Mouse (Mus musculus) hindbrain, embryonic 15.5 days (tissue): ENCODE results near the gene Gm10295. TPM values are rescaled to one million over a fixed set of nuclear protein-coding genes. Genes with fewer than 3 reads are reported as not detected.

Experiments
- ATAC-seq: fragments of 200-750 bp; cut with Nextera tagmentation; 2 replicates; pipeline ENCODE4 v1.8.0; 2017; ENCODE audit warnings: low read depth, moderate number of reproducible peaks, moderate TSS enrichment; ENCODE audit not compliant: low FRiP score
- H3K27ac ChIP-seq: fragments of 300-500 bp; sonication (generic); replicated peaks from 2 replicates; pipeline ENCODE4 v1.5.1; 2015; ENCODE audit warnings: mild to moderate bottlenecking, inconsistent platforms
- H3K27me3 ChIP-seq: fragments of 300-500 bp; sonication (generic); 2 replicates; pipeline ENCODE4 v1.6.1; 2015; ENCODE audit warnings: control low read depth, inconsistent platforms
- H3K36me3 ChIP-seq: fragments of 300-500 bp; sonication (generic); 2 replicates; pipeline ENCODE4 v1.6.1; 2015; ENCODE audit warnings: control low read depth, inconsistent platforms
- H3K4me1 ChIP-seq: fragments of 300-500 bp; sonication (generic); replicated peaks from 2 replicates; pipeline ENCODE4 v1.6.1; 2015; ENCODE audit warnings: control low read depth, inconsistent platforms
- H3K4me2 ChIP-seq: fragments of 300-500 bp; sonication (generic); 2 replicates; pipeline ENCODE4 v1.6.1; 2015; ENCODE audit warnings: moderate library complexity, mild to moderate bottlenecking, inconsistent platforms
- H3K4me3 ChIP-seq: fragments of 300-500 bp; sonication (generic); 2 replicates; pipeline ENCODE4 v1.5.1; 2015; ENCODE audit warnings: mild to moderate bottlenecking, inconsistent platforms
- H3K9ac ChIP-seq: fragments of 300-500 bp; sonication (generic); 2 replicates; pipeline ENCODE4 v1.6.1; 2015; ENCODE audit warnings: inconsistent platforms
- H3K9me3 ChIP-seq: fragments of 300-500 bp; sonication (generic); 2 replicates; pipeline ENCODE4 v1.6.1; 2016; ENCODE audit warnings: control low read depth, inconsistent platforms
- WGBS: fragments of 180-500 bp; shearing (Covaris S2); methylation state at CpG from one replicate; pipeline ENCODE4 v1.1.7; 2015; 5-methylcytosine and 5-hydroxymethylcytosine counted together
- polyA plus RNA-seq: library from polyadenylated mRNA; unstranded; fragments of >200 nt; fragmentation: Nextera tagmentation; extraction: Ambion mirVana; gene quantifications from 2 replicates; pipeline ENCODE4 v1.2.1, GENCODE M21; 2015

The Gm10295 gene
- polyA plus RNA-seq, 1 experiment from 2014 or later = not detected

DNA sequence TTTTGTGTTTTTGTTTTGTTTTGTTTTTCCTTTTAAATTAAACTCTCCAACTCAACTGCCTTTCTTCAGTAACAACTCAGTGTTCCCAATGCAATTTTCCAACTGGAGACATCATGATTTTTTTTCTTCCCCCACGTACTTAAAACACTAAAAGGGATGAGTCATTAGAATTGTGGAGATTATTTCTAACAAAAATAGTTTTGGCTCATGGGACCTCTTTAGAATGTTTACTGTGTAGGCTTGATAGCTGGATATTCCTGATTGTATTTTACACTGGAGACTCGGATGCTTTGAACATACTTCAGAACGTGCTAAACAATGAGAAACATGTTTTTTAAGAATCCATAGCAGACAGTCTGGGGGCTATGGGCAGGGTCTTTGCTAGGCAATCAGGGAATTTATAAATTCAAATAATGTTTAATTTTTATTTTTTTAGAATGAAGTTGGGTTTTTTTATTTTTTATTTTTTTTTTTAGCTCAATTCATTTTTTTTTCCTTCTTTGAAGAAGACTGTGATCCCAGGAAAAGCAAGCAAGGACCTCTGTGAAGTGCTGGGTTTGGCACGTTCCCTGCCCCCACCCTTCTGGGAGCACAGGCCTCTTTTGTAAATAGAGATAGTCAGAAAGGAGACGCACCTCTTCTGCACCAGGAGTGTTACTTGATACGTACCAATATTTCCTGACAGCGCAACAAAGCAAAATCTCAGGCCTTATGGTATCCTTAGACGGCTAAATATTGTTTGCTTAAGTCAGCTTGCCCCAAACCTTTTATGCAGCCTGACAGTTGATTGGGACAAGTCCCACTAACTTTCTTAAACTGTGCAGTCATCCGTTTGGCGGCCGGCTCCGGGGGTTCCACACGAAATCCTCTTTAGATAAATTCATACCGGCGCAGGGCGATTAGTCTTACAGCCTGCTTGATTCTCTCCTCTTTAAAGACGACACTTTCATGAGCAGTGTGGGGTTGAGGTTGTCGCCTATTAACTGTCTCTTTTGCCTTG is 28.8 kb upstream of the Gm10295 start:
- Histone ChIP-seq H3K9ac (no peak overlapping the region), H3K27ac (0 out of 2 replicates have a peak overlapping the region, but pooled peaks have one; percentile 14), H3K4me1 (peaks cover 25% of the 10 kb centered on the region), H3K4me3 (no peak overlapping the region), H3K9me3 (no peaks in the 10 kb centered on the region), H3K36me3 (no peaks in the 10 kb centered on the region), H3K4me2 (no peak overlapping the region), H3K27me3 (no peaks in the 10 kb centered on the region)
- 17% methylated on average over 18 of the region's 18 CpGs for WGBS
- no peak for ATAC-seq

GRCm38 (mm10) chr7:71378812-71379760 is 27.8 kb upstream of the Gm10295 start:
- Histone ChIP-seq H3K27ac (no peak overlapping the region), H3K4me2 (no peak overlapping the region), H3K9me3 (no peaks in the 10 kb centered on the region), H3K27me3 (no peaks in the 10 kb centered on the region), H3K36me3 (no peaks in the 10 kb centered on the region), H3K4me1 (peaks cover 16% of the 10 kb centered on the region), H3K9ac (no peak overlapping the region), H3K4me3 (no peak overlapping the region)
- 52% methylated on average over 18 of the region's 18 CpGs for WGBS
- peak; percentile 17; the same call in 1 of the 2 replicates for ATAC-seq

DNA sequence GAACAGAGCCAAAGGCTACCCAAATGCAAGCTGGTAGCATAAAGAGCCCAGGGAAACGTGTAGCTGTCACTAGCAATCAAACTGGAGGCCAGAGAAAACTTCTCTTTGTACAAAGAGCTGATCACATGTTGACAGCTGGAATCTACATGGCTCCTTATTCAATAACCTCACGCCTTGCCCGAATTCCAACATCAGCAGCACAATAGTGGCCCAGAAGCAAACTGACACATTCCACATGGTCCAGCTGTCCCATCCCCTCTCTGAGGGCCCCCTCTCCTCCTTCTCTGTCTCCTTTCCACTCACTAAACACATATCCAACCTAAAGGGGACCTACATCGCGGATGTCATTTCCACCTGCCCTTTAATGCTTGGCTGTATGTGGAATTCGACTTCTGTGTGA is 26.7 kb upstream of the Gm10295 start:
- WGBS = 53% methylated on average over 6 of the region's 6 CpGs
- no peak overlapping the region for H3K4me2 ChIP-seq

DNA sequence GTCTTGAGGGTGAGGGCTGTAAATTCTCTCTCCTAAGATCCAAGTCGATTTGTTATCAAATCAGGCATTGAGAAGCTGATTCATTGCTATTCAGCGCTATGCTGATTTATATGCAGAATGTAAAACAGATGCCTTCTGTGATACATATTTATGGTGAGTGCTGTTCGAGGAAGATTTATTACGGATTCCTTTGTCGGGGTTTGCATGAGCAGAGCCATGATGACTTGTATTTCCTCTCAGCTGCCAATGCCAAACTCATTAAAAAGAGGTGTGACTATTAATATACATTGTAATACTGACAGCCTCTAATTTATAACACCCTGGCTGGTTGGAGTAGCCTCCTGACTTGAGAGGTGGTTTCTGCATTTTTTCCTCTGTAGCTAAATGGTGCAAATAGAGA is 22.8 kb upstream of the Gm10295 start:
- ATAC-seq = 0 out of 2 replicates have a peak, but pooled peaks have one; percentile 11
- Histone ChIP-seq H3K4me1 (no peaks in the 10 kb centered on the region), H3K36me3 (no peaks in the 10 kb centered on the region), H3K4me2 (no peak overlapping the region), H3K27ac (no peak overlapping the region), H3K9me3 (no peaks in the 10 kb centered on the region), H3K4me3 (no peak overlapping the region), H3K9ac (no peak overlapping the region), H3K27me3 (no peaks in the 10 kb centered on the region)
- 37% methylated on average over 5 of the region's 5 CpGs for WGBS

More for the DNA sequence above, 26.7 kb upstream of the Gm10295 start:
- Histone ChIP-seq H3K27ac (no peak overlapping the region), H3K36me3 (no peaks in the 10 kb centered on the region), H3K9ac (no peak overlapping the region), H3K4me1 (peaks cover 9% of the 10 kb centered on the region; the same call in 1 of the 2 replicates), H3K27me3 (no peaks in the 10 kb centered on the region), H3K4me3 (no peak overlapping the region), H3K9me3 (no peaks in the 10 kb centered on the region)
- ATAC-seq = no peak

DNA sequence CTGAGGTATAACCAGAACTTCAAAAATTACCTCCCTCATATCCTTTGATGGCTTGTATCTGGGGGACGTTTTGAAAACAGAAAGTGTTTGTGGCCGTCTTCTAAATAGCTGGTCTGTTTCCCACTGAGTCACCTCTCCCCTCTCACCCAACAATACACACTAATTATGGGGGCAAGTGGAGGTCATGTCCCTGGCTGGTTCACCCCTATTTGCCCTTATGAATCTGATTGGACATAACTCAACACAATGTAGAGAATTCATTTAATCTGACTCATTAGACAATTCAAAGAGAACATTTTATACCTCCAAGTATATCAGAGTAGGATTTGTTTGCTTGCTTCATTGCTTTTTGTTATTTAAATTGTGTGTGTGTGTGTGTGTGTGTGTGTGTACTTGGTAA is 20.6 kb upstream of the Gm10295 start:
- H3K27me3 ChIP-seq = no peaks in the 10 kb centered on the region

GRCm38 (mm10) chr7:71370746-71371145 is 19.5 kb upstream of the Gm10295 start:
- Histone ChIP-seq H3K27ac (no peak overlapping the region), H3K4me1 (no peaks in the 10 kb centered on the region), H3K27me3 (no peaks in the 10 kb centered on the region), H3K9ac (no peak overlapping the region), H3K4me3 (no peak overlapping the region), H3K4me2 (no peak overlapping the region), H3K9me3 (no peaks in the 10 kb centered on the region), H3K36me3 (no peaks in the 10 kb centered on the region)
- 70% methylated on average over 2 of the region's 2 CpGs for WGBS
- no peak for ATAC-seq

More for the DNA sequence above, 20.6 kb upstream of the Gm10295 start:
- H3K9me3 ChIP-seq = no peaks in the 10 kb centered on the region
- no peak for ATAC-seq
- no peak overlapping the region for H3K4me3 ChIP-seq
- WGBS = 32% methylated on average over 2 of the region's 2 CpGs
- H3K36me3 ChIP-seq = no peaks in the 10 kb centered on the region
- H3K27ac ChIP-seq = no peak overlapping the region
- H3K9ac ChIP-seq = no peak overlapping the region
- no peaks in the 10 kb centered on the region for H3K4me1 ChIP-seq
- H3K4me2 ChIP-seq = no peak overlapping the region

- H3K9ac ChIP-seq = no peak overlapping the region
- H3K4me2 ChIP-seq = no peak overlapping the region
- no peaks in the 10 kb centered on the region for H3K9me3 ChIP-seq
- no peak overlapping the region for H3K27ac ChIP-seq
- H3K4me3 ChIP-seq = no peak overlapping the region
- no peaks in the 10 kb centered on the region for H3K36me3 ChIP-seq
- no peaks in the 10 kb centered on the region for H3K4me1 ChIP-seq
- WGBS = 86% methylated on average over 3 of the region's 3 CpGs
- H3K27me3 ChIP-seq = no peaks in the 10 kb centered on the region
- no peak for ATAC-seq
Observed at GRCm38 (mm10) chr7:71370128-71370527, 18.8 kb upstream of the Gm10295 start.

- Histone ChIP-seq H3K27me3 (no peaks in the 10 kb centered on the region), H3K9ac (no peak overlapping the region), H3K4me2 (no peak overlapping the region), H3K9me3 (no peaks in the 10 kb centered on the region), H3K27ac (no peak overlapping the region), H3K4me3 (no peak overlapping the region), H3K4me1 (no peaks in the 10 kb centered on the region), H3K36me3 (no peaks in the 10 kb centered on the region)
- ATAC-seq = no peak
- WGBS = 85% methylated on average over 13 of the region's 13 CpGs
Observed at GRCm38 (mm10) chr7:71368543-71369181, 17.4 kb upstream of the Gm10295 start.

DNA sequence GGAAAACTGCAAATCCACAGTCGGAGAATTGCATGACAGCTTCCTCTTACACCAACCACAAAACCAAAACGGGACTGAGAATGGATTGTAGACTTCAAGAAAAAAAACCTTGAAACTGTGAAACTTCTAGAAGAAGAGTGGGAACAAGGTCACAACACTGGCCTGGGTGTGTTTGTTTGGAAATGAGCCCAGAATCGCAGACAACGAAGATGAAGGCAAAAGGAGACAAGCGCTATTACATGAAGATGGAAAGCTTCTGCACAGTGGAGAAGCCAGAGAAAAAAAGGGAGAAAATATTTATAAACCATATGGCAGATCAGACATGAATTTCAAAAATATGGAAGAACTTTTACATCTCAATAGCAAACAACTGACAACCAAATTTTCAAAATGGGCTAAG is 4.3 kb upstream of the Gm10295 start:
- Histone ChIP-seq H3K4me2 (no peak overlapping the region), H3K9me3 (no peaks in the 10 kb centered on the region), H3K4me3 (no peak overlapping the region), H3K27ac (no peak overlapping the region), H3K9ac (no peak overlapping the region), H3K27me3 (no peaks in the 10 kb centered on the region), H3K36me3 (no peaks in the 10 kb centered on the region), H3K4me1 (peaks cover 8% of the 10 kb centered on the region)
- 72% methylated on average over 5 of the region's 5 CpGs for WGBS
- no peak for ATAC-seq

DNA sequence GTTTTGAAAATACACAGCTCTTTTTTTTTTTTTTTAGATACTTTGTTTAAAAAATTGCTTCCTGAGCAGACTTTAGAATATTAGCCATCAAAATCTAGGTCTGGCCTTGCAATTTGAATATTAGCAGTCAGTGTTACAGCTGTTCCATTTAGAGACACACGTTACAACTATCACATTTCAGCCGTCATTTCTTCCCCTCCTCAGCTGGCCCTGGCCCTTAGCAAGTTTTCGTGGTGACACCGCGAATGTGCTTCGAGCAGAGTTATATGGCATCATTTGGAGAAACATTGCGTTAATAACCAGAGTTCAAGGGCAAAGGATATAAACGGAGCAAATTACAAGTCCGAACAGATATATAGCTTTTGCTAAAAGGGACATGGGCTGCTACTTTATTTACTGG is 2.4 kb downstream of the Gm10295 start:
- WGBS = 77% methylated on average over 9 of the region's 9 CpGs
- no peaks in the 10 kb centered on the region for H3K9me3 ChIP-seq
- ATAC-seq = no peak

DNA sequence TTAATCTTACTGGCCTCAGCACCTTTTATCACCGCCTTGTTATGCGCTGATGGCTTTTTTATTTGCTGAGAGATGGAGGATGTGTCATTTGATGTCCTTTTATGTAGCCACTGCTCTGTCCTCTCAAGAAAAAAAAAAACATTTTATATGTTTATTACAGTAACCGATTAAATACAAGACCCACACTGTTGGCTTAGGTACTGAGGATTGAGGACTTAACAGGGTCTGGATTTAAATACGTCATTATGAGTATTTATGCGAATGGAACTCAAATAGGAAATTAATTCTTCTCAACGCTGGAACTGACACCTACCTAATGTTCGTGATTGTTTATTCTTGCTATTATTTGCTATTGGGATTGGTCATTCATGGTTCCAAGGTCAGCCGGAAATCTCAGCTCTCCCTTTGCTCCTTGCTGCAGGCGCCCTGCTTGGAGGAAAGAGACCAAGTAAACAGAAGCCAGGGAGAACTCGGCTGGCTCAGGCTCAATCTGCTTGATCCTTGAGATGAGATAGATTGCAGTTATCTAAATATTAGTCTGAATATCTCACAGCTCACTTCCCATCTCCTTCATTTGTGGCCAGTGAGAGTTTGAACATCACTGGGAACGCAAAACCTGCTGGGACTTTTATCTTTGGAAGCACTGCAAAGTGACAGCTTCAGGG is 26.2 kb downstream of the Gm10295 start:
- Histone ChIP-seq H3K9me3 (no peaks in the 10 kb centered on the region), H3K27ac (no peak overlapping the region), H3K27me3 (no peaks in the 10 kb centered on the region), H3K9ac (no peak overlapping the region), H3K4me2 (no peak overlapping the region), H3K4me1 (no peaks in the 10 kb centered on the region), H3K36me3 (no peaks in the 10 kb centered on the region), H3K4me3 (no peak overlapping the region)
- no peak for ATAC-seq
- 81% methylated on average over 11 of the region's 11 CpGs for WGBS

More for the DNA sequence above, 2.4 kb downstream of the Gm10295 start:
- no peak overlapping the region for H3K4me3 ChIP-seq
- H3K27me3 ChIP-seq = no peaks in the 10 kb centered on the region
- H3K27ac ChIP-seq = no peak overlapping the region
- no peaks in the 10 kb centered on the region for H3K36me3 ChIP-seq
- no peak overlapping the region for H3K9ac ChIP-seq
- no peak overlapping the region for H3K4me2 ChIP-seq
- H3K4me1 ChIP-seq = peaks cover 8% of the 10 kb centered on the region
